Mouse (Mus musculus): ENCODE data around the gene Gm10912.
"Not testable (repeated sequence)": the region's sequence is repeated elsewhere in the genome, so short reads cannot be mapped to it uniquely, and the experiment has no call there.

Gm10912 gene

DNA sequence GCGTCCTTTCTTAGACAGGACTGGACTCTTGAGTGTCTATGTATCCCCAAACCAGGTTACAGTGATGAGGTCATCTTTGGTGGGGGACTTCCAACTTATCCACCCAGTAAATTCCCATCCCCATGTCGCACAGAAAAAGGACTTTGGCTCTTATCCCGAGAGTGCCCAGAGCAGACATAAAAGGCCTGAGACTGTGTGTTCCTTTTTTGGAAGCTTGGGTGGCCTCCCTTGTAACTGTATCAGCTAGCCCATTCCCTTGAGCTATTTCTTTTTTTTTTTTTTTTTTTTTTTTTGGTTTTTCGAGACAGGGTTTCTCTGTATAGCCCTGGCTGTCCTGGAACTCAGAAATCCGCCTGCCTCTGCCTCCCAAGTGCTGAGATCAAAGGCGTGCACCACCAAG, at the start of gene Gm10912:
TSS of gene Gm10912 (plus strand) at position 301 of the 400 bp plus-strand sequence.
- not testable (repeated sequence) for DNase-seq (ENCODE audit: low spot score)

DNA sequence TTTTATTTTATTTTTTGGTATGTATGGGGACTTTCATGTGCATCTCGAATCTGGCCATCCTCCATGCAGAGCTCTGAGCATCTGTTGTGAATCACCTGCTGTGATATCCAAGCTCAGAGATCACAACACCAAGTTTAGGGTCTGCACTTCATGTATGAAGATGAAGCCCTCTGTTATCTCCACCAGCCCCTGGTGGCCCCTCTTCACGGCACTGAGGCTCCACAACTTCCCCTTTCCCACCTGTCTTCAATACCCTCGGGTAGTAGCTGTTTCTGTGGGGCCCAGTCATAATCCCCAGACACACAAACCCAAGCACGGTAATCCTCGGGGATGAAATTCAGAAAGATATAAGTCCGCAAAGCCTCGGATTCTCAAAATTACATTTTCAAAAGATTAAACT, 42.5 kb upstream of the Gm10912 start:
- no peak for DNase-seq (ENCODE audit: low spot score)

GRCm38 (mm10) chr2:104024656-104025055, 41.0 kb upstream of the Gm10912 start:
- no peak for DNase-seq (ENCODE audit: low spot score)

DNA sequence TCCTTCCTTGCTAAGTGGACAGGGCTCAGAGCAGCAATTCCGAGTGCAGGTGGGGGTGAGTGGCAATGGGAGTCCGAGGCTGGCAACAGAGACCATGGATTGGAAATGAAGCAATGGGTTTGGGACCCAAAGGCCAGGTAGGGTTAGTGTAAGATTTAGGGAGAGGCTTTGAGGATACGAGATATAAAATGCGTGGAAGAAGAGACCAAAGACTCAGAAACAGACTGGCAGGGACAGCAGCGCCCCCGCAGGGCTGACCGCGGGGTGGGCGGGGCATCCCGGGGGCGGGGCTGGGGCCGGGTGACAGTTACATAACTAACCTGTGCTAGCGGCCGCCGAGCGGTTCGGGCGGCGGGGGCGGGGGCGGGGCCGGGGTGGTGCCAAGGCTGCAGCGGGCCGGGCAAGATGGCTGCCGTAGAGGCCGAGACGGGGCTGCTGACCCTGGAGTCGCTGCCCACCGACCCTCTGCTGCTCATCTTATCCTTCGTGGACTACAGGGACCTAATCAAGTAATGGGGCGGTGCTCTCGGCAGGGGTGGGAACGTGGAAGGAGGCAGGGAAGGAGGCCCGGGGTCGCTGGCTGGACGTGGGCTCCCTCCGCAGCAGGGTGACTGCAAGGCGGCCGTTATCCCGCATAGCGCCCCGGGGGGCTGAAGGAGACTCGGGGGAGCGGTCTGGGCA, 38.0 kb upstream of the Gm10912 start, which contains the start of gene Fbxo3:
TSS of gene Fbxo3 (plus strand) at position 264 of the 681 bp plus-strand sequence.
- DNase-seq (ENCODE audit: low spot score) = peak; percentile 84

- no peak for DNase-seq (ENCODE audit: low spot score)
Observed at GRCm38 (mm10) chr2:104028139-104028723, 37.4 kb upstream of the Gm10912 start, which contains the start of gene 4931422A03Rik. TSS of gene 4931422A03Rik (minus strand) at chr2:104028361.

GRCm38 (mm10) chr2:104029074-104029473, 36.6 kb upstream of the Gm10912 start:
- DNase-seq (ENCODE audit: low spot score) = no peak

DNA sequence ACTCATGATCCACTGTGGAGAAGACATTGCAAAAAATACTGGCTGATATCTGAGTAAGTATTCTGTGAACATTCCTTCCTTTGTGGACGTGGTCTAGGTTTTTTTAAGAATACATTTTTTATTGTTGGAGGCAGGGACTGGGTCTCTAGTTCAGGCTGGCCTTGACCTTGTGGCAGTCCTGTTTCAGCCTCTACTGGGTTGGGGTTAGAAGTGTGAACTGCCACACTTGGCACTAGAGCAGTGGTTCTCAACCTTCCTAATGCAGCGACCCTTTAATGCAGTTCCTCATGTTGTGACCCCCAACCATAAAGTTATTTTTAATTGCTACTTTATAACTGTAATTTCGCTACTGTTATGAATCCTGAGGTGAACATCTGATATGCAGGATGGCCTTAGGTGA, 35.2 kb upstream of the Gm10912 start:
- DNase-seq (ENCODE audit: low spot score) = no peak

DNA sequence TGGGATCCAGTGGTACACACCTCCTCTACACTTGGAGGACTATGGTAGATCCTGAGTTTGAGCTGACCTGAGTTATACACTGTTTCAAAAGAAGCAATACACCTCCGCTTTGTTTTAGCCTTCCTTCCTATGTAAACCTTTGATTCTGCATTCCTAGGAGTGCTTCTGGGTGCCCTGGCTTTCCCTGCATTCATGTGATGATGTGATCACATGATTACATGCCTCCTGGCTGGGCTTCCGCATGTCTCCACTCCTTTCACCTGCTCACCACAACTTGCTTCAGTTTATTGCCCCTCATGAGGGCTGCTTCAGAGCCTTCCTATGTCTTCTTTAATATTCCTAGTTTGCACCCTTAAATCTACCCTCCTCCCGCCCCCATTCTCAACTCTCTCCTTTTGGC, 33.6 kb upstream of the Gm10912 start:
- no peak for DNase-seq (ENCODE audit: low spot score)

- DNase-seq (ENCODE audit: low spot score) = peak; percentile 31
Observed at GRCm38 (mm10) chr2:104034832-104035472, 30.7 kb upstream of the Gm10912 start.

- DNase-seq (ENCODE audit: low spot score) = no peak
Observed at GRCm38 (mm10) chr2:104035595-104035994, 30.0 kb upstream of the Gm10912 start.

DNA sequence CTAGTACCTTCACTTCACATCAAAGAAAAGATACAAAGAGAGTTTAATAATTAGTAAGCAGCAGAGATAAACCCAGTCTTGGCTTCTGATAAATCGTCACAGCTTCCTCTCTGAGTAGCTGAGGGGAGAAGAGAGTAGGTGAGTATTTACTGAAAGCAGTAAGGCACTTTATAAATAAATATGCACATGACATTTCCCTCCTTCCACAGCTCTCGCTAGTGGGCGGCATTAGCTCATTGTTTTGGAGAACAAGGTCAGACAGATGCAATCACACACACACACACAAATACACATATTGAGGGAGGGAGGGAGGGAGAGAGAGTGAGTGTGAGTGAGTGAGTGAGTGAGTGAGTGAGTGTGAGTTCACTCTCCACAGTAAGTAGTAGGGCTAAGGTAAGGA, 29.3 kb upstream of the Gm10912 start:
- DNase-seq (ENCODE audit: low spot score) = no peak

DNA sequence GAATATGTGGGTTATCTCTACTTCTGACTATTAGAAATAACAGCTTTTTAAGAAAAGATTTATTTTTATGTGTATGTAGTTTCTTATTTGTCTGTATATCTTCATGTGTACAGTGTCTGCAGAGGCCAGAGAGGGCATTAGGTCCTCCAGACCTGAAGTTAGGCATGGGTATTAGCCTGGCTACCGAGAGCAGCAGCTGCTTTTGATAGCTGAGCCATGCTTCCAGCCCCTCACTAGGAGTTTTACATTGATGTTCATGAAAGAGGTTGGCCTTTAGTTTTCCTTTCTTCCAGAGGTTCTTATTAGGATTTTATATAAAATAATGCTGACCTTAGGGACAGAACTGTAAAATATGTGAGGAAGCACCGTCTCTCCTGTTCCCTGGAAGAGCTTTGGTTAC, 27.4 kb upstream of the Gm10912 start:
- no peak for DNase-seq (ENCODE audit: low spot score)

DNA sequence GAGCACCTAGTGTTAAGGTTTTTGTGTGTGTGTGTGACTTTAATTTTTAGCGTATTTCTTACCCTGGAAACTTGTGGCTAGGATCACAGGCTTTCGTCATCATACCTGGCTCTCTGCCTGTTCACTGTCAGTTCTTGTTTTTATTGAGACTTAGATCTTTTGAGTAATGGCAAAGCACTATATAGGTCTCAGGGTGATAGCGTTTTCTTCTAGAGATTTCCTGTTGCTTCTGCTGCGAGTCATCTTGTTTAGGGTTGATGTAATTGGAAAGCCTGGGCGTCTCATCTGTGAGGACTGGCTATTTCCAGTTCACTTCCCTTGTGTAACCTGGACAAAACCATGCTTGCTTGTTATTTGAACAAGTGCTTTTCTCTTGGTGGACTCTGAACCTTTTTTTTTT, 24.0 kb upstream of the Gm10912 start:
- DNase-seq (ENCODE audit: low spot score) = no peak

DNA sequence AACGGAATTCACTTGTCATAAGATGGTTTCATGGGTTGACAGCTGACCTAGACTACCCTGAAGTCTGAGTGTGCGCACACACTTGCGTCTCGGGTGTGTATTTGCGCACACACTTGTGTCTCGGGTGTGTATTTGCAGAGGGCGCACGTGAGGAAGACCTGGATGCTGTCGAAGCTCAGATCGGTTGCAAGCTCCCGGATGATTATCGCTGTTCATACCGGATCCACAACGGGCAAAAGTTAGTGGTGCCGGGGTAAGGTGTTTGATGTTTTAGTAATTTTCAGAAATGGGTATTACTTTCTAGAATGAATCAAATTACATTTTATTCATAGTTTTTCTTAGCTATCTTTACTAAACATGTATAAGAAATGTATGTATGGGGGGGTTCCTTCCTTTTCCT, 22.9 kb upstream of the Gm10912 start:
- no peak for DNase-seq (ENCODE audit: low spot score)

DNA sequence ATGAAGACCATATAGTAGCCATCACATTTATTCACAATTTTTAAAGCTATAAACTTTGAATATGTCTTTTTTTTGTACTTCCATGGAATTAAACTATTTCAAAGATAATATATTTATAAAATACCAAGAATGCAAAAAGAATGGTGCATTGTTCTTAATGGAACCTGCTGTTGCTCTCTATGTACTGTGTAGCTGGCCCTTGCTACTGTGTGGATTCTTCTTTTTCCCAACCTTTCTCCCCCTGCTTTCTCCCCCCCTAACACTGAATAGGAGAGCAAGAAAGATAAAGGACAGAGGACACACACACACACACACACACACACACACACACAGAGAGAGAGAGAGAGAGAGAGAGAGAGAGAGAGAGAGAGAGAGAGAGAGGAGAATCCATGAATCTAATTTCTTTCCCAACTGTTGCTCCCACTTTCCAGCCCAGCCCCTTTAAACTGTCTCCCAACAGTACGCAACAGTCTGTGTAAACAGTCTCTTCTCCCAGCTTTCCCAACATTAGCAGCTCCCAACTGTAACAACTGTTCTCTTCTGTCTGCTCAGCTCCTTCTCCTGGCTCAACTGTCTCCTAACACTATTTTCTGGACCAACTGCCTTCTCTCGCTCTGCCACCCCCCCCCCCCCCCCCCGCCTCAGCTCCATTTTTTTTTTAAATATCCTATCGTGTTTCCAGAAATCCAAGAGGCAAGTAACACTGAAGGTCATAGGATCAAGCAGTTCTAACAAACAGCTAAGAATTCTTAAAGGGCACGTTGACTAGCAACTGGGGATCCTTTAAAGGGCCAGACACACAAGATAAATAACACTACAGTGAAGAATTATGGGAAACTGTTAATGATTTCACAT, 21.8 kb upstream of the Gm10912 start:
- DNase-seq (ENCODE audit: low spot score) = no peak

GRCm38 (mm10) chr2:104044479-104045080, 21.0 kb upstream of the Gm10912 start:
- DNase-seq (ENCODE audit: low spot score) = no peak

GRCm38 (mm10) chr2:104058381-104058780, 7.2 kb upstream of the Gm10912 start:
- DNase-seq (ENCODE audit: low spot score) = no peak

- DNase-seq (ENCODE audit: low spot score) = no peak
Observed at GRCm38 (mm10) chr2:104058954-104059353, 6.7 kb upstream of the Gm10912 start.

DNA sequence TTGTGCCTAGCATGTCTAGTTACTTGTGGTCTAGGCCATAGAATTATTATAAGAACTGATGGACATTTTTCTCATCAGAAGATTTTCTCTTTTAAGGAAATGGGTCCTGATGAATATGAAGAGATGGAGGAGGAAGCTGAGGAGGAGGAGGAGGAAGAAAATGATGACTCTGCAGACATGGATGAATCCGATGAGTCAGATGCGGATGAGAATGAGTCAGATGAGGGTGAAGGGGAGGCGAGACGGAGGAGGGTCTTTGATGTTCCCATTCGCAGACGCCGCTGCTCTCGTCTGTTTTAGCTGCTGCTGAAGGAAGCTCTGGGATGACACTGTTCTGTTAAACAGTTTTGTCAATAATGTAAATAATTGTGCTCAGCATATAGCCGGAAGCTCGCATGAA, 5.8 kb upstream of the Gm10912 start:
- DNase-seq (ENCODE audit: low spot score) = no peak

DNA sequence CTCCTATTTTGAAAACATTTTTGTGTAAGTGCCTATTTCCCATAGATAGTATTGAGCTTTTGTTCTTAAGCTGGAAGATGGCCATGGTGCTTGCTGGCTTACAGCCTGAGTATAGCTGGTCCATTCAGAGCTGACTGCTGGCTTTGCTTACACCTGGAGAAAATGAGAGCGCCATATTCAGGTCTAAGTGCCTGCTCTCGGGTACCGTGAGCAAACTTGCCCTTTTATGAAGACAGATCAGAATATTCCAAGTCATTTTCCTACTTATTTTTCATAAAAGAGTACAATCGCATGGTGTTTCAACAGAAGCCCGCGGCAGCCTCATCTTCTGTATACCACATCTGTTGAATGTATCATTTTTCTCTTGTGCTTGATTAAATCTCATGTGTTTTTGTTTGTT, 4.6 kb upstream of the Gm10912 start:
- no peak for DNase-seq (ENCODE audit: low spot score)

DNA sequence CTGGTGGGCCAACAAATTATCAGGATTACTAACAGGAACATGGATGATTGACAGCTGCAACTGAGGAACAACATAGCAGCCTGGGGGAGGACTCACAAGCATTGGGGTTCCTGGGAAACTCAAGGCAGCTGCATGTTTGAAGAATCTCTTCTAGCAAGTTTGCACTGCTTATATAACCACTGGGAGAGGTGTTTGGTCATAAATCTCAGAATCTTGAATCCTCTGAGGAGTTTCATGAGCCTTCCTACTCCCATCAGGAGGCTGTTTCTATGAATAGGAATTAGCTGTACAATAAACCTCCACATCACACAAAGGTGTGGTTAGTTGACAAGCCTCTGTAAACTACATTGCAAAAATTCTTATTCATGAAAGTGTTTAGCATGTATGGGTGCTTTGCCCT, 3.0 kb upstream of the Gm10912 start:
- no peak for DNase-seq (ENCODE audit: low spot score)

- DNase-seq (ENCODE audit: low spot score) = no peak
Observed at GRCm38 (mm10) chr2:104064152-104064551, 1.5 kb upstream of the Gm10912 start.
